Mouse (Mus musculus): ENCODE measurements around the gene Pcca.

GRCm38 (mm10) chr14:122901177-122901576, 367.1 kb downstream of the Pcca start:
- no peak for TF ChIP-seq GATA1 (IDR thresholded peaks at IDR 0.05; ENCODE audit: borderline replicate concordance, low read length)
- no peak for TF ChIP-seq FLI1 (IDR thresholded peaks at IDR 0.05; ENCODE audit: low read length)
